Mouse (Mus musculus): Measurements from ENCODE around the gene Gramd1b.

The Gramd1b gene

GRCm38 (mm10) chr9:40316865-40317660 is 214.1 kb downstream of the Gramd1b start:
- DNase-seq (ENCODE audit: low read depth, low spot score): peak; percentile 80

- DNase-seq (ENCODE audit: low read depth, low spot score): no peak
Observed at GRCm38 (mm10) chr9:40311813-40312212, 219.4 kb downstream of the Gramd1b start.

GRCm38 (mm10) chr9:40309876-40310275 is 221.3 kb downstream of the Gramd1b start:
- no peak for DNase-seq (ENCODE audit: low read depth, low spot score)

- DNase-seq (ENCODE audit: low read depth, low spot score): peak; percentile 60
Observed at GRCm38 (mm10) chr9:40307311-40307710, 223.9 kb downstream of the Gramd1b start.

- no peak for DNase-seq (ENCODE audit: low read depth, low spot score)
Observed at GRCm38 (mm10) chr9:40304243-40304642, 226.9 kb downstream of the Gramd1b start.

GRCm38 (mm10) chr9:40302375-40302774 is 228.8 kb downstream of the Gramd1b start:
- no peak for DNase-seq (ENCODE audit: low read depth, low spot score)

- peak; percentile 83 for DNase-seq (ENCODE audit: low read depth, low spot score)
Observed at GRCm38 (mm10) chr9:40301475-40301874, 229.7 kb downstream of the Gramd1b start.

- DNase-seq (ENCODE audit: low read depth, low spot score): no peak
Observed at GRCm38 (mm10) chr9:40300018-40300989, 230.9 kb downstream of the Gramd1b start.

GRCm38 (mm10) chr9:40299323-40299722 is 231.9 kb downstream of the Gramd1b start:
- no peak for DNase-seq (ENCODE audit: low read depth, low spot score)

GRCm38 (mm10) chr9:40297969-40298368 is 233.2 kb downstream of the Gramd1b start:
- DNase-seq (ENCODE audit: low read depth, low spot score): no peak

GRCm38 (mm10) chr9:40296251-40296650 is 234.9 kb downstream of the Gramd1b start:
- DNase-seq (ENCODE audit: low read depth, low spot score): peak; percentile 82

GRCm38 (mm10) chr9:40294866-40295265 is 236.3 kb downstream of the Gramd1b start:
- DNase-seq (ENCODE audit: low read depth, low spot score): no peak

- no peak for DNase-seq (ENCODE audit: low read depth, low spot score)
Observed at GRCm38 (mm10) chr9:40294210-40294609, 237.0 kb downstream of the Gramd1b start.

GRCm38 (mm10) chr9:40293740-40294139 is 237.4 kb downstream of the Gramd1b start:
- no peak for DNase-seq (ENCODE audit: low read depth, low spot score)

- DNase-seq (ENCODE audit: low read depth, low spot score): no peak
Observed at GRCm38 (mm10) chr9:40293286-40293685, 237.9 kb downstream of the Gramd1b start.

- DNase-seq (ENCODE audit: low read depth, low spot score): no peak
Observed at GRCm38 (mm10) chr9:40292475-40292874, 238.7 kb downstream of the Gramd1b start.

- peak; percentile 57 for DNase-seq (ENCODE audit: low read depth, low spot score)
Observed at GRCm38 (mm10) chr9:40282968-40283367, 248.2 kb downstream of the Gramd1b start.

- DNase-seq (ENCODE audit: low read depth, low spot score): no peak
Observed at GRCm38 (mm10) chr9:40279438-40279837, 251.7 kb downstream of the Gramd1b start.

- no peak for DNase-seq (ENCODE audit: low read depth, low spot score)
Observed at GRCm38 (mm10) chr9:40277671-40278070, 253.5 kb downstream of the Gramd1b start.

GRCm38 (mm10) chr9:40275904-40276303 is 255.3 kb downstream of the Gramd1b start:
- peak; percentile 49 for DNase-seq (ENCODE audit: low read depth, low spot score)

GRCm38 (mm10) chr9:40272822-40273221 is 258.4 kb downstream of the Gramd1b start:
- DNase-seq (ENCODE audit: low read depth, low spot score): no peak

- DNase-seq (ENCODE audit: low read depth, low spot score): peak; percentile 41
Observed at GRCm38 (mm10) chr9:40271075-40271474, 260.1 kb downstream of the Gramd1b start.
